Mouse (Mus musculus): ENCODE data around the gene Ppp1ca. TPM values are rescaled to one million over a fixed set of nuclear protein-coding genes. Genes with fewer than 3 reads are reported as not detected.

The Ppp1ca gene
- total and polyA plus RNA-seq, 2 experiments from 2014 or later, result 480 to 551 TPM

GRCm38 (mm10) chr19:4226779-4227178, 34.9 kb downstream of the Ppp1ca start:
- Histone ChIP-seq H3K4me3 (ENCODE audit: low read depth, low read length) (no peak overlapping the region), H3K4me2 (ENCODE audit: low read depth) (no peak overlapping the region), H3K9me3 (ENCODE audit: low read length) (no peaks in the 10 kb centered on the region), H3K27me3 (ENCODE audit: insufficient read depth, low read length) (no peaks in the 10 kb centered on the region), H3K27ac (ENCODE audit: low read depth, low read length) (no peak overlapping the region), H3K36me3 (ENCODE audit: insufficient read depth) (no peaks in the 10 kb centered on the region), H3K4me1 (ENCODE audit: insufficient read depth) (peaks cover 4% of the 10 kb centered on the region; the same call in 1 of the 2 replicates), H3K9ac (no peak overlapping the region)
- no peak for ATAC-seq
- WGBS, result 86% methylated on average over 7 of the region's 7 CpGs
- DNase-seq, result no peak
- TF ChIP-seq CTCF (IDR thresholded peaks at IDR 0.05; ENCODE audit: low read depth), result no peak

- no peak for TF ChIP-seq CTCF (IDR thresholded peaks at IDR 0.05; ENCODE audit: low read depth)
- H3K4me2 ChIP-seq (ENCODE audit: low read depth), result no peak overlapping the region
- no peaks in the 10 kb centered on the region for H3K9me3 ChIP-seq (ENCODE audit: low read length)
- no peaks in the 10 kb centered on the region for H3K27me3 ChIP-seq (ENCODE audit: insufficient read depth, low read length)
- H3K4me1 ChIP-seq (ENCODE audit: insufficient read depth), result peaks cover 7% of the 10 kb centered on the region; the same call in 1 of the 2 replicates
- DNase-seq (no peak), ATAC-seq (no peak)
- H3K9ac ChIP-seq, result no peak overlapping the region
- H3K36me3 ChIP-seq (ENCODE audit: insufficient read depth), result no peaks in the 10 kb centered on the region
- no peak overlapping the region for H3K27ac ChIP-seq (ENCODE audit: low read depth, low read length)
- H3K4me3 ChIP-seq (ENCODE audit: low read depth, low read length), result no peak overlapping the region
- 70% methylated on average over 5 of the region's 5 CpGs for WGBS
These were observed 35.6 kb downstream of the Ppp1ca start for GRCm38 (mm10) chr19:4227446-4227845.

GRCm38 (mm10) chr19:4227894-4228678, 36.2 kb downstream of the Ppp1ca start:
- Histone ChIP-seq H3K27ac (ENCODE audit: low read depth, low read length) (no peak overlapping the region), H3K4me3 (ENCODE audit: low read depth, low read length) (no peak overlapping the region), H3K36me3 (ENCODE audit: insufficient read depth) (no peaks in the 10 kb centered on the region), H3K9ac (no peak overlapping the region), H3K4me2 (ENCODE audit: low read depth) (no peak overlapping the region), H3K9me3 (ENCODE audit: low read length) (no peaks in the 10 kb centered on the region), H3K4me1 (ENCODE audit: insufficient read depth) (peaks cover 9% of the 10 kb centered on the region; the same call in 1 of the 2 replicates), H3K27me3 (ENCODE audit: insufficient read depth, low read length) (no peaks in the 10 kb centered on the region)
- WGBS, result 23% methylated on average over 8 of the region's 8 CpGs
- peak; percentile 96 for TF ChIP-seq CTCF (IDR thresholded peaks at IDR 0.05; ENCODE audit: low read depth)
- DNase-seq, result peak; percentile 88
- ATAC-seq, result peak; percentile 30; the same call in 1 of the 2 replicates

GRCm38 (mm10) chr19:4228891-4229290, 37.0 kb downstream of the Ppp1ca start:
- no peak for ATAC-seq

GRCm38 (mm10) chr19:4229451-4230076, 37.7 kb downstream of the Ppp1ca start:
- no peak for TF ChIP-seq CTCF (IDR thresholded peaks at IDR 0.05; ENCODE audit: low read depth)
- ATAC-seq, result no peak
- Histone ChIP-seq H3K4me1 (ENCODE audit: insufficient read depth) (peaks cover 9% of the 10 kb centered on the region; the same call in 1 of the 2 replicates), H3K27me3 (ENCODE audit: insufficient read depth, low read length) (no peaks in the 10 kb centered on the region), H3K9ac (no peak overlapping the region), H3K27ac (ENCODE audit: low read depth, low read length) (no peak overlapping the region), H3K9me3 (ENCODE audit: low read length) (no peaks in the 10 kb centered on the region), H3K36me3 (ENCODE audit: insufficient read depth) (no peaks in the 10 kb centered on the region), H3K4me3 (ENCODE audit: low read depth, low read length) (no peak overlapping the region), H3K4me2 (ENCODE audit: low read depth) (no peak overlapping the region)
- no peak for DNase-seq
- 40% methylated on average over 9 of the region's 9 CpGs for WGBS

More at GRCm38 (mm10) chr19:4228891-4229290, 37.0 kb downstream of the Ppp1ca start:
- no peaks in the 10 kb centered on the region for H3K9me3 ChIP-seq (ENCODE audit: low read length)
- no peaks in the 10 kb centered on the region for H3K27me3 ChIP-seq (ENCODE audit: insufficient read depth, low read length)
- no peaks in the 10 kb centered on the region for H3K36me3 ChIP-seq (ENCODE audit: insufficient read depth)
- H3K4me2 ChIP-seq (ENCODE audit: low read depth), result no peak overlapping the region
- H3K27ac ChIP-seq (ENCODE audit: low read depth, low read length), result no peak overlapping the region
- TF ChIP-seq CTCF (IDR thresholded peaks at IDR 0.05; ENCODE audit: low read depth), result no peak
- WGBS, result 79% methylated on average over 4 of the region's 4 CpGs
- H3K4me1 ChIP-seq (ENCODE audit: insufficient read depth), result peaks cover 9% of the 10 kb centered on the region; the same call in 1 of the 2 replicates
- H3K9ac ChIP-seq, result no peak overlapping the region
- no peak overlapping the region for H3K4me3 ChIP-seq (ENCODE audit: low read depth, low read length)
- no peak for DNase-seq

- Histone ChIP-seq H3K9me3 (ENCODE audit: low read length) (no peaks in the 10 kb centered on the region), H3K4me3 (ENCODE audit: low read depth, low read length) (no peak overlapping the region), H3K36me3 (ENCODE audit: insufficient read depth) (no peaks in the 10 kb centered on the region), H3K4me2 (ENCODE audit: low read depth) (no peak overlapping the region), H3K9ac (no peak overlapping the region), H3K27me3 (ENCODE audit: insufficient read depth, low read length) (no peaks in the 10 kb centered on the region), H3K4me1 (ENCODE audit: insufficient read depth) (peaks cover 9% of the 10 kb centered on the region; the same call in 1 of the 2 replicates), H3K27ac (ENCODE audit: low read depth, low read length) (no peak overlapping the region)
- DNase-seq (no peak), ATAC-seq (no peak)
- no peak for TF ChIP-seq CTCF (IDR thresholded peaks at IDR 0.05; ENCODE audit: low read depth)
- WGBS, result 71% methylated on average over 8 of the region's 8 CpGs
These were observed 38.5 kb downstream of the Ppp1ca start for GRCm38 (mm10) chr19:4230415-4230814.

All from forebrain, postnatal 0 days (tissue).